Mouse (Mus musculus): ENCODE measurements around the gene Nuak2. TPM values are rescaled to one million over a fixed set of nuclear protein-coding genes. Genes with fewer than 3 reads are reported as not detected.

Gene Nuak2
- polyA plus RNA-seq, 1 experiment from 2014 or later: 6.0 TPM

GRCm38 (mm10) chr1:132304618-132305214, 11.2 kb upstream of the Nuak2 start:
- TF ChIP-seq EP300 (IDR thresholded peaks at IDR 0.05; ENCODE audit: low read depth) (no peak), CTCF (IDR thresholded peaks at IDR 0.05; ENCODE audit: low read depth) (no peak)
- Histone ChIP-seq H3K36me3 (replicated peaks; ENCODE audit: insufficient read depth, low read length) (no peaks in the 10 kb centered on the region), H3K4me3 (ENCODE audit: low read depth, low read length) (no peak overlapping the region), H3K9me3 (ENCODE audit: low read length) (no peaks in the 10 kb centered on the region), H3K4me1 (ENCODE audit: insufficient read depth) (no peaks in the 10 kb centered on the region), H3K9ac (replicated peaks) (no peak overlapping the region), H3K27me3 (ENCODE audit: insufficient read depth, low read length) (peaks cover 11% of the 10 kb centered on the region), H3K27ac (ENCODE audit: low read depth) (no peak overlapping the region), H3K4me2 (ENCODE audit: low read depth, low read length) (no peak overlapping the region)
- DNase-seq (no peak), ATAC-seq (no peak)
- WGBS (ENCODE audit: insufficient replicate concordance): 47% methylated on average over 9 of the region's 9 CpGs

DNA sequence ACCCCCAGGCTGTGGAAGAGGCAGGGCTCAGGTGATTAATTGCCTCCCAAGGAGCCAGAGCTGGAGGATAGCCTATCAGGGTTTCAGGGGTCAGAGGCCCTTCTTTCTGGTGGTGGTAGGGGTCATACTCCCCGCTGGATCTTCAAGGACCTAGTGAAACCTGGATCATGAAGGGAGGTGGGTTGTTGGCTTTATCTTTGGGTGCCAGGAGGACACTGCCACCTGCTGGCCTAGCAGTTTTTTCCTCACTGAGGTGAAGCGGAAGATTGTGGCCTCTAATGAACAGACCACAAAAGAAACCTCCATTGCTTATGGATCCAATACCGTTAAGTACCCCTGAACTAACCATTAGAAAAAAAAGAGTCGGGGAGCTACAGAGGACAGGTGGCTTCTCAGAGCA, 9.8 kb upstream of the Nuak2 start:
- Histone ChIP-seq H3K4me2 (ENCODE audit: low read depth, low read length) (no peak overlapping the region), H3K4me3 (ENCODE audit: low read depth, low read length) (no peak overlapping the region), H3K9ac (replicated peaks) (no peak overlapping the region), H3K9me3 (ENCODE audit: low read length) (no peaks in the 10 kb centered on the region), H3K27ac (ENCODE audit: low read depth) (no peak overlapping the region), H3K4me1 (ENCODE audit: insufficient read depth) (no peaks in the 10 kb centered on the region; the same call in 1 of the 2 replicates), H3K36me3 (replicated peaks; ENCODE audit: insufficient read depth, low read length) (no peaks in the 10 kb centered on the region), H3K27me3 (ENCODE audit: insufficient read depth, low read length) (peaks cover 5% of the 10 kb centered on the region)
- DNase-seq (peak; percentile 65), ATAC-seq (no peak)
- 26% methylated on average over 4 of the region's 4 CpGs for WGBS (ENCODE audit: insufficient replicate concordance)
- no peak for TF ChIP-seq EP300 (IDR thresholded peaks at IDR 0.05; ENCODE audit: low read depth)
- peak; percentile 83 for TF ChIP-seq CTCF (IDR thresholded peaks at IDR 0.05; ENCODE audit: low read depth)

DNA sequence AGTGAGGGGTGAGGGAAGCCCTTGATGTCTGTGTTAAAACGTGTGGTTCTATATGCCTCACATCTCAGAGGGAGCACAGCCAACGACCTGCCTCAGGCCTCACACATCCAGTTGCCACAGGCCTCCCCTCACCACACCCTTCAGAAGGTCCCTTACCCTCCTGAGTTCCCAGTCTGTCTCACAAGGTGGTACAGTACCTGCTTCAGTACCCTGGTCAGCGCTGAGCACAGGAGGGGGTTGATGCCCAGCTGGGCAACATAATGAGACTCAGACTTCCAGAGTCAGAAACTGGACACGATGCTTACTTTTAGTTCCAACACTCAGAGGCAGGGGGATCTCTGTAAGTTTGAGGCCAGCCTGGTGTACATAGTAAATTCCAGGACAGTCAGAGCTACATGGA, 9.1 kb upstream of the Nuak2 start:
- no peak overlapping the region for H3K4me2 ChIP-seq (ENCODE audit: low read depth, low read length)
- H3K36me3 ChIP-seq (replicated peaks; ENCODE audit: insufficient read depth, low read length): no peaks in the 10 kb centered on the region
- H3K27me3 ChIP-seq (ENCODE audit: insufficient read depth, low read length): peaks cover 3% of the 10 kb centered on the region; the same call in 1 of the 2 replicates
- H3K27ac ChIP-seq (ENCODE audit: low read depth): no peak overlapping the region
- H3K4me1 ChIP-seq (ENCODE audit: insufficient read depth): peaks cover 4% of the 10 kb centered on the region
- WGBS (ENCODE audit: insufficient replicate concordance): 22% methylated on average over 4 of the region's 4 CpGs
- no peak for ATAC-seq
- no peak overlapping the region for H3K4me3 ChIP-seq (ENCODE audit: low read depth, low read length)
- H3K9ac ChIP-seq (replicated peaks): no peak overlapping the region
- TF ChIP-seq CTCF (IDR thresholded peaks at IDR 0.05; ENCODE audit: low read depth) (no peak), EP300 (IDR thresholded peaks at IDR 0.05; ENCODE audit: low read depth) (no peak)
- no peak for DNase-seq
- H3K9me3 ChIP-seq (ENCODE audit: low read length): no peaks in the 10 kb centered on the region

GRCm38 (mm10) chr1:132307962-132308361, 8.0 kb upstream of the Nuak2 start:
- Histone ChIP-seq H3K27ac (ENCODE audit: low read depth) (no peak overlapping the region), H3K4me1 (ENCODE audit: insufficient read depth) (peaks cover 11% of the 10 kb centered on the region), H3K4me3 (ENCODE audit: low read depth, low read length) (no peak overlapping the region), H3K9me3 (ENCODE audit: low read length) (no peaks in the 10 kb centered on the region), H3K36me3 (replicated peaks; ENCODE audit: insufficient read depth, low read length) (no peaks in the 10 kb centered on the region), H3K27me3 (ENCODE audit: insufficient read depth, low read length) (peaks cover 3% of the 10 kb centered on the region; the same call in 1 of the 2 replicates), H3K4me2 (ENCODE audit: low read depth, low read length) (no peak overlapping the region), H3K9ac (replicated peaks) (no peak overlapping the region)
- 80% methylated on average over 6 of the region's 6 CpGs for WGBS (ENCODE audit: insufficient replicate concordance)
- no peak for ATAC-seq
- TF ChIP-seq CTCF (IDR thresholded peaks at IDR 0.05; ENCODE audit: low read depth) (peak; percentile 5; the same call in 1 of the 2 replicates), EP300 (IDR thresholded peaks at IDR 0.05; ENCODE audit: low read depth) (no peak)
- no peak for DNase-seq

DNA sequence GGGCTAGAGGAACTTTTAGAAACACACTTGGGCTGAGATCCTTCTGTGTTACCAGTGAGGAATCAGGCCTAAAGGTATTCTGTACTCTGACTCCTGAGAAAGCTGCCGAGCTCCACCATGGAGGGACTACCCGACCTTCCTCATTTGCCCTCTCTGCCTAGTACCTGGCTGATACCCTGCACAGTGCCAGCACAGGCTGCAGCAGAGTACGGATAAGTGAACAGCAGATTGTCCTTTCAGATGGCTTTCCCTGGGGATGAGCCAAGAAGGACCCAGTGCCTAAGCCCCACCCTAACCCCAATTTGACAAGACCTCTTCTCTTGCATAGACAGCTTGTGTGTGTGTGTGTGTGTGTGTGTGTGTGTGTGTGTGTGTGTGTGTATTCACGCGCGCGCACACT, 7.3 kb upstream of the Nuak2 start:
- peaks cover 11% of the 10 kb centered on the region for H3K4me1 ChIP-seq (ENCODE audit: insufficient read depth)
- H3K27me3 ChIP-seq (ENCODE audit: insufficient read depth, low read length): peaks cover 3% of the 10 kb centered on the region; the same call in 1 of the 2 replicates
- H3K4me2 ChIP-seq (ENCODE audit: low read depth, low read length): no peak overlapping the region
- no peaks in the 10 kb centered on the region for H3K36me3 ChIP-seq (replicated peaks; ENCODE audit: insufficient read depth, low read length)
- H3K9me3 ChIP-seq (ENCODE audit: low read length): no peaks in the 10 kb centered on the region
- no peak for ATAC-seq
- no peak overlapping the region for H3K4me3 ChIP-seq (ENCODE audit: low read depth, low read length)
- TF ChIP-seq CTCF (IDR thresholded peaks at IDR 0.05; ENCODE audit: low read depth) (no peak), EP300 (IDR thresholded peaks at IDR 0.05; ENCODE audit: low read depth) (no peak)
- 63% methylated on average over 7 of the region's 7 CpGs for WGBS (ENCODE audit: insufficient replicate concordance)
- no peak overlapping the region for H3K9ac ChIP-seq (replicated peaks)
- DNase-seq: no peak
- no peak overlapping the region for H3K27ac ChIP-seq (ENCODE audit: low read depth)

DNA sequence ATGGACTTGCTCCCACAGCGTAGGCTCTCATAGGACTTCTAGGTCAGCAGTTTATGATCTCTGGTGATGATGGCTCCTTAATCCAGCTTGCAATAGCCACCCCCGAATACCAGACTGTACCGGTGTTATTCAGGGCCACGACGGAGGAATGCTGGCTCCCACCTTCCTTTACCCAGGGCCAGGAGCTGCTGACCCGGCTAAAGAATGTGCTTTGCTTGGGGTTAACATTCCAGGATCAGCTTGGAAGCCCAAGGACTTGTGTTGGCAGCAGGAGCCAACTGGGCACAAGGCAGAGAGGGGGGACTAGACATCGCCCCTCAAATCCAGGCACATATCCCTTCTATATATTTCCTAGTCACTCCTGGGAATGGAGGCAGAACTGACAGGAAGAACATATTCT, 5.2 kb upstream of the Nuak2 start:
- peaks cover 3% of the 10 kb centered on the region; the same call in 1 of the 2 replicates for H3K27me3 ChIP-seq (ENCODE audit: insufficient read depth, low read length)
- H3K36me3 ChIP-seq (replicated peaks; ENCODE audit: insufficient read depth, low read length): no peaks in the 10 kb centered on the region
- H3K9ac ChIP-seq (replicated peaks): no peak overlapping the region
- no peaks in the 10 kb centered on the region for H3K9me3 ChIP-seq (ENCODE audit: low read length)
- 70% methylated on average over 7 of the region's 7 CpGs for WGBS (ENCODE audit: insufficient replicate concordance)
- no peak overlapping the region for H3K4me3 ChIP-seq (ENCODE audit: low read depth, low read length)
- H3K27ac ChIP-seq (ENCODE audit: low read depth): 0 out of 2 replicates have a peak overlapping the region, but pooled peaks have one; percentile 7
- ATAC-seq (no peak), DNase-seq (no peak)
- H3K4me1 ChIP-seq (ENCODE audit: insufficient read depth): peaks cover 15% of the 10 kb centered on the region
- TF ChIP-seq EP300 (IDR thresholded peaks at IDR 0.05; ENCODE audit: low read depth) (no peak), CTCF (IDR thresholded peaks at IDR 0.05; ENCODE audit: low read depth) (no peak)
- H3K4me2 ChIP-seq (ENCODE audit: low read depth, low read length): no peak overlapping the region
